ENCODE assay signal across 9 mouse cellular contexts in the genomic region with DNA sequence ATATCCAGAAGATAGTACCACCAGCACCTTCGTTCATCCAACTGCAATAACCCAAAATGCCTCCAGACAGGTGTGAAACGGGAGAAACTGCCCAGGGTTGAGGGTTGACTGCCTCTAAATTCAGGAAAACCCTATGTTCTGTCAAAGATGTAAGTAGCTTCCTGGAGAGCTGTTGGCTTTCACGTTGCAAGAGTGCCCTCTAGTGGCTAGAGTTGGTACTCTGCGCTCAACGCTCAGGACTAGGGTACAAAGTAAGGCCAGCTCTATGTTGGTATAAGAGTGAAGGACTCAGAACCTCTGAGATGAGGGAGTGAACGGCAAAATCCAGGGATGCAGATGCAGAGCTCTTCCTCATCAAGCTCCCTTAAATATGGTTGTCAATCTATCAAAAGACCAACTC. TPM values are rescaled to one million over a fixed set of nuclear protein-coding genes. Genes with fewer than 3 reads are reported as not detected.
DNase-seq lines count a peak whose midpoint lies in the region; ATAC-seq and TF ChIP-seq lines count a peak whose summit lies in the region.
"Had no signal": no experiment of that assay in that cellular context is flagged by ENCODE, and none has a peak within 500 bp of the region (broad histone marks: within the 10 kb centered on the region; RNA-seq: fewer than 3 reads in every experiment).

No protein-coding gene starts in this region.

- no peak for ATAC-seq in forebrain, postnatal 0 days
- ATAC-seq in forebrain, embryonic 16.5 days = no peak
- ATAC-seq in embryonic facial prominence, embryonic 11.5 days (replicated peaks; ENCODE audit: insufficient number of reproducible peaks, low FRiP score, low TSS enrichment, low read depth) = no peak
- no peak for ATAC-seq in midbrain, postnatal 0 days (ENCODE audit: low FRiP score)

- H3K27me3 ChIP-seq in forebrain, postnatal 0 days (ENCODE audit: insufficient read depth, low read length) = no peaks in the 10 kb centered on the region
- no peaks in the 10 kb centered on the region for H3K27me3 ChIP-seq in forebrain, embryonic 16.5 days (replicated peaks; ENCODE audit: control insufficient read depth, insufficient read depth, low read length)
- H3K27me3 ChIP-seq in embryonic facial prominence, embryonic 11.5 days (ENCODE audit: control insufficient read depth, insufficient read depth, low read length) = no peaks in the 10 kb centered on the region
- no peaks in the 10 kb centered on the region for H3K27me3 ChIP-seq in midbrain, postnatal 0 days (ENCODE audit: insufficient read depth, low read length)
- H3K27me3 ChIP-seq in splenic B cell, adult 2 months (ENCODE audit: control insufficient read depth, insufficient read depth, low read length, poor library complexity, severe bottlenecking) = no peaks in the 10 kb centered on the region
- H3K27me3 ChIP-seq: stomach, embryonic 15.5 days had no signal

- H3K27ac ChIP-seq in forebrain, postnatal 0 days (ENCODE audit: low read depth, low read length) = no peak overlapping the region
- no peak overlapping the region for H3K27ac ChIP-seq in forebrain, embryonic 16.5 days (ENCODE audit: low read length)
- H3K27ac ChIP-seq in embryonic facial prominence, embryonic 11.5 days (replicated peaks; ENCODE audit: low read depth, low read length) = no peak overlapping the region
- H3K27ac ChIP-seq in midbrain, postnatal 0 days (ENCODE audit: low read depth, low read length) = no peak overlapping the region
- H3K27ac ChIP-seq: stomach, embryonic 15.5 days had no signal

- no peak overlapping the region for H3K9ac ChIP-seq in forebrain, postnatal 0 days
- no peak overlapping the region for H3K9ac ChIP-seq in forebrain, embryonic 16.5 days (replicated peaks; ENCODE audit: low read depth, low read length)
- H3K9ac ChIP-seq in embryonic facial prominence, embryonic 11.5 days (replicated peaks; ENCODE audit: low read length) = no peak overlapping the region
- no peak overlapping the region for H3K9ac ChIP-seq in midbrain, postnatal 0 days (replicated peaks; ENCODE audit: low read length, poor library complexity, severe bottlenecking)
- H3K9ac ChIP-seq: stomach, embryonic 15.5 days had no signal

- no peak overlapping the region for H3K4me3 ChIP-seq in forebrain, postnatal 0 days (ENCODE audit: low read depth, low read length)
- no peak overlapping the region for H3K4me3 ChIP-seq in forebrain, embryonic 16.5 days (replicated peaks; ENCODE audit: low read length)
- no peak overlapping the region for H3K4me3 ChIP-seq in embryonic facial prominence, embryonic 11.5 days (ENCODE audit: low read depth, low read length)
- H3K4me3 ChIP-seq in midbrain, postnatal 0 days (ENCODE audit: low read depth, low read length) = no peak overlapping the region
- H3K4me3 ChIP-seq: stomach, embryonic 15.5 days had no signal

- TF ChIP-seq CTCF in forebrain, postnatal 0 days (IDR thresholded peaks at IDR 0.05; ENCODE audit: low read depth) = peak; percentile 98
- TF ChIP-seq CTCF in midbrain, postnatal 0 days (IDR thresholded peaks at IDR 0.05) = peak; percentile 97

- no peaks in the 10 kb centered on the region for H3K9me3 ChIP-seq in forebrain, postnatal 0 days (ENCODE audit: low read length)
- H3K9me3 ChIP-seq in forebrain, embryonic 16.5 days (ENCODE audit: control insufficient read depth, low read length) = no peaks in the 10 kb centered on the region
- H3K9me3 ChIP-seq in embryonic facial prominence, embryonic 11.5 days (replicated peaks; ENCODE audit: control insufficient read depth, low read length) = no peaks in the 10 kb centered on the region
- no peaks in the 10 kb centered on the region for H3K9me3 ChIP-seq in midbrain, postnatal 0 days (ENCODE audit: low read length)
- H3K9me3 ChIP-seq: stomach, embryonic 15.5 days had no signal

- H3K4me2 ChIP-seq in forebrain, postnatal 0 days (ENCODE audit: low read depth) = no peak overlapping the region
- no peak overlapping the region for H3K4me2 ChIP-seq in forebrain, embryonic 16.5 days (ENCODE audit: low read length)
- H3K4me2 ChIP-seq in embryonic facial prominence, embryonic 11.5 days (ENCODE audit: low read depth, low read length) = no peak overlapping the region
- H3K4me2 ChIP-seq in midbrain, postnatal 0 days (ENCODE audit: low read depth, low read length, poor library complexity, severe bottlenecking) = no peak overlapping the region
- H3K4me2 ChIP-seq: stomach, embryonic 15.5 days had no signal

- no peaks in the 10 kb centered on the region for H3K36me3 ChIP-seq in forebrain, postnatal 0 days (ENCODE audit: insufficient read depth)
- no peaks in the 10 kb centered on the region for H3K36me3 ChIP-seq in forebrain, embryonic 16.5 days (ENCODE audit: control insufficient read depth, insufficient read depth)
- no peaks in the 10 kb centered on the region for H3K36me3 ChIP-seq in embryonic facial prominence, embryonic 11.5 days (replicated peaks; ENCODE audit: control insufficient read depth, insufficient read depth, low read depth, low read length)
- H3K36me3 ChIP-seq in midbrain, postnatal 0 days (ENCODE audit: insufficient read depth, low read length) = no peaks in the 10 kb centered on the region
- no peaks in the 10 kb centered on the region for H3K36me3 ChIP-seq in splenic B cell, adult 2 months (ENCODE audit: control insufficient read depth, insufficient read depth, low read length, poor library complexity, severe bottlenecking)
- H3K36me3 ChIP-seq: stomach, embryonic 15.5 days had no signal

- peak; percentile 94 for DNase-seq in forebrain, postnatal 0 days
- peak; percentile 85 to 86 for DNase-seq in adrenal gland, postnatal 36 days
- DNase-seq in embryonic facial prominence, embryonic 11.5 days (ENCODE audit: low spot score) = peak; percentile 90
- DNase-seq in heart, postnatal 4 days = peak; percentile 92
- peak; percentile 92 to 97 for DNase-seq in left cerebral cortex, adult 18-20 months (ENCODE audit: low spot score in 2 of 2)
- DNase-seq in midbrain, postnatal 0 days (ENCODE audit: low spot score) = peak; percentile 87
- peak; percentile 91 for DNase-seq in splenic B cell, adult 2 months (ENCODE audit: low read depth, low spot score)

- 2% methylated on average over 6 of the region's 6 CpGs for WGBS in forebrain, postnatal 0 days
- 2% methylated on average over 6 of the region's 6 CpGs for WGBS in forebrain, embryonic 16.5 days
- 7% methylated on average over 6 of the region's 6 CpGs for WGBS in embryonic facial prominence, embryonic 11.5 days
- 3% methylated on average over 6 of the region's 6 CpGs for WGBS in midbrain, postnatal 0 days

- peaks cover 10% of the 10 kb centered on the region; the same call in 1 of the 2 replicates for H3K4me1 ChIP-seq in forebrain, postnatal 0 days (ENCODE audit: insufficient read depth)
- H3K4me1 ChIP-seq in forebrain, embryonic 16.5 days (replicated peaks; ENCODE audit: control insufficient read depth, insufficient read depth, low read length) = peaks cover 10% of the 10 kb centered on the region
- no peaks in the 10 kb centered on the region for H3K4me1 ChIP-seq in embryonic facial prominence, embryonic 11.5 days (ENCODE audit: control insufficient read depth, insufficient read depth, low read length)
- H3K4me1 ChIP-seq in midbrain, postnatal 0 days (ENCODE audit: insufficient read depth, low read length) = peaks cover 4% of the 10 kb centered on the region; the same call in 1 of the 2 replicates

RNA-seq across cellular contexts. Expression of a gene that starts 37.2 kb away (rescaled TPM):
- total RNA-seq in forebrain, postnatal 0 days (2014; rRNA removed) = 9.8 and 13.8 TPM in 2 replicates
- 5.0 and 6.0 TPM in 2 replicates for polyA plus RNA-seq in forebrain, postnatal 0 days (2015; fragmentation: Nextera tagmentation; extraction: Ambion mirVana)
- 12.1 and 12.4 TPM in 2 replicates for polyA plus RNA-seq in forebrain, embryonic 16.5 days (2015; fragmentation: Nextera tagmentation; extraction: Ambion mirVana)
- 10 to 100 TPM; 22.0 to 24.7 TPM for total RNA-seq in adrenal gland, postnatal 36 days (2021)
- 8.5 and 9.8 TPM in 2 replicates for polyA plus RNA-seq in embryonic facial prominence, embryonic 11.5 days (2014; fragmentation: Nextera tagmentation; extraction: Ambion mirVana)
- total RNA-seq in heart, postnatal 4 days (2021) = 10 to 100 TPM; 16.8 to 17.6 TPM
- total RNA-seq in left cerebral cortex, adult 18-20 months (2021) = 10 to 100 TPM; 28.0 to 28.1 TPM
- 9.8 and 13.6 TPM in 2 replicates for total RNA-seq in midbrain, postnatal 0 days (2014; rRNA removed)
- 5.9 and 7.9 TPM in 2 replicates for polyA plus RNA-seq in midbrain, postnatal 0 days (2015; fragmentation: Nextera tagmentation; extraction: Ambion mirVana)

RNA-seq across cellular contexts. Expression of a gene that starts 55.0 kb away (rescaled TPM):
- 48.2 and 52.6 TPM in 2 replicates for total RNA-seq in forebrain, postnatal 0 days (2014; rRNA removed)
- 6.9 and 10.7 TPM in 2 replicates for polyA plus RNA-seq in forebrain, postnatal 0 days (2015; fragmentation: Nextera tagmentation; extraction: Ambion mirVana)
- polyA plus RNA-seq in forebrain, embryonic 16.5 days (2015; fragmentation: Nextera tagmentation; extraction: Ambion mirVana) = 23.0 and 27.4 TPM in 2 replicates
- 10 to 100 TPM; 38.3 to 39.2 TPM for total RNA-seq in adrenal gland, postnatal 36 days (2021)
- 11.7 and 13.6 TPM in 2 replicates for polyA plus RNA-seq in embryonic facial prominence, embryonic 11.5 days (2014; fragmentation: Nextera tagmentation; extraction: Ambion mirVana)
- total RNA-seq in heart, postnatal 4 days (2021) = 10 to 100 TPM; 22.6 to 22.8 TPM
- total RNA-seq in left cerebral cortex, adult 18-20 months (2021) = 10 to 100 TPM; 58.3 to 60.9 TPM
- total RNA-seq in midbrain, postnatal 0 days (2014; rRNA removed) = 60.1 and 67.5 TPM in 2 replicates
- 15.0 and 16.4 TPM in 2 replicates for polyA plus RNA-seq in midbrain, postnatal 0 days (2015; fragmentation: Nextera tagmentation; extraction: Ambion mirVana)
